Mouse (Mus musculus) MEL (cell line): Measurements from ENCODE around the gene Dock11. TPM values are rescaled to one million over a fixed set of nuclear protein-coding genes. Genes with fewer than 3 reads are reported as not detected.

Experiments used
- DNase-seq: peaks from one replicate; pipeline ENCODE4 v3.0.0; 2011; ENCODE audit warnings: low read depth, low spot score
- H3K27ac ChIP-seq: 2 replicates; pipeline ENCODE4 v1.5.1; 2012; ENCODE audit warnings: low read depth, mild to moderate bottlenecking, control low read depth, low read length, moderate library complexity; ENCODE audit not compliant: control insufficient read depth
- H3K27me3 ChIP-seq, 2 experiments: fragments of 150-350 bp in 1 of 2; sonication (generic) in 1 of 2; 2 replicates each; pipeline ENCODE4 v1.6.1; 2012; ENCODE audit warnings: low read length in 2 of 2, mild to moderate bottlenecking in 2 of 2, improper control_type of control experiment in 1 of 2, moderate library complexity in 1 of 2; ENCODE audit not compliant: insufficient read depth in 2 of 2, control insufficient read depth in 1 of 2
- H3K36me3 ChIP-seq, 2 experiments: 2 replicates each; pipeline ENCODE4 v1.6.1; 2012 to 2014; ENCODE audit warnings: low read length in 2 of 2, improper control_type of control experiment in 1 of 2, inconsistent platforms in 1 of 2, mild to moderate bottlenecking in 1 of 2; ENCODE audit not compliant: insufficient read depth in 2 of 2, control insufficient read depth in 1 of 2
- H3K4me1 ChIP-seq, 2 experiments: fragments of 150-350 bp in 1 of 2; sonication (generic) in 1 of 2; 2 replicates each; pipeline ENCODE4 v1.6.1; 2012; ENCODE audit warnings: low read length in 2 of 2, improper control_type of control experiment in 1 of 2, mild to moderate bottlenecking in 1 of 2; ENCODE audit not compliant: insufficient read depth in 2 of 2, control insufficient read depth in 1 of 2
- H3K4me3 ChIP-seq, 2 experiments: fragments of 150-350 bp in 1 of 2; sonication (generic) in 1 of 2; 2 replicates each; pipeline ENCODE4 v1.5.1; 2012; ENCODE audit warnings: low read depth in 2 of 2, low read length in 2 of 2, mild to moderate bottlenecking in 2 of 2, moderate library complexity in 2 of 2, control low read depth in 1 of 2, improper control_type of control experiment in 1 of 2; ENCODE audit not compliant: control insufficient read depth in 1 of 2, insufficient read depth in 1 of 2
- H3K79me2 ChIP-seq: 2 replicates; pipeline ENCODE4 v1.6.1; 2012; ENCODE audit warnings: mild to moderate bottlenecking, low read length, moderate library complexity; ENCODE audit not compliant: control insufficient read depth, poor library complexity, insufficient read depth
- H3K9ac ChIP-seq: 2 replicates; pipeline ENCODE4 v1.6.1; 2012; ENCODE audit warnings: low read depth, mild to moderate bottlenecking, control low read depth, low read length, moderate library complexity; ENCODE audit not compliant: control insufficient read depth, poor library complexity, severe bottlenecking
- H3K9me3 ChIP-seq: fragments of 150-350 bp; sonication (generic); replicated peaks from 2 replicates; pipeline ENCODE4 v1.6.1; 2012; ENCODE audit warnings: mild to moderate bottlenecking, low read length, improper control_type of control experiment, moderate library complexity; ENCODE audit not compliant: insufficient read depth
- CHD1 ChIP-seq: IDR thresholded peaks from 2 replicates; pipeline ENCODE4 v1.6.1; 2012; ENCODE audit warnings: low read depth, mild to moderate bottlenecking, inconsistent platforms, low read length, improper control_type of control experiment
- EP300 ChIP-seq, 2 experiments: IDR thresholded peaks; 2 replicates each; pipeline ENCODE4 v1.6.1; 2011; ENCODE audit warnings: improper control_type of control experiment in 2 of 2, low read length in 2 of 2, low read depth in 1 of 2, mild to moderate bottlenecking in 1 of 2
- GATA1 ChIP-seq: IDR thresholded peaks from 2 replicates; pipeline ENCODE4 v1.6.1; 2011; ENCODE audit warnings: low read depth, low read length, improper control_type of control experiment
- HCFC1 ChIP-seq: IDR thresholded peaks from 2 replicates; pipeline ENCODE4 v1.6.1; 2012; ENCODE audit warnings: low read depth, mild to moderate bottlenecking, inconsistent platforms, low read length, improper control_type of control experiment, moderate library complexity
- JUND ChIP-seq: IDR thresholded peaks from 2 replicates; pipeline ENCODE4 v1.6.1; 2011; ENCODE audit warnings: low read depth, mild to moderate bottlenecking, improper control_type of control experiment, low read length
- KAT2A ChIP-seq: conservative IDR thresholded peaks from 2 replicates; pipeline ENCODE4 v1.6.1; 2012; ENCODE audit warnings: low read depth, low read length, improper control_type of control experiment, inconsistent platforms
- MAZ ChIP-seq: IDR thresholded peaks from 2 replicates; pipeline ENCODE4 v1.6.1; 2012; ENCODE audit warnings: low read depth, mild to moderate bottlenecking, inconsistent platforms, low read length, improper control_type of control experiment
- MEF2A ChIP-seq: IDR thresholded peaks from 2 replicates; pipeline ENCODE4 v1.6.1; 2014; ENCODE audit warnings: low read depth, mild to moderate bottlenecking, inconsistent platforms, low read length, improper control_type of control experiment; ENCODE audit not compliant: poor library complexity, insufficient replicate concordance, severe bottlenecking; ENCODE audit errors: extremely low read depth
- MYB ChIP-seq: IDR thresholded peaks from 2 replicates; pipeline ENCODE4 v1.6.1; 2011; ENCODE audit warnings: mild to moderate bottlenecking, low read depth, low read length, improper control_type of control experiment
- MYC ChIP-seq: IDR thresholded peaks from 2 replicates; pipeline ENCODE4 v1.6.1; 2011; ENCODE audit warnings: low read depth, mild to moderate bottlenecking, low read length, improper control_type of control experiment, moderate library complexity
- POLR2A ChIP-seq, 2 experiments: IDR thresholded peaks; 2 replicates each; pipeline ENCODE4 v1.6.1; 2011 to 2012; ENCODE audit warnings: low read length in 2 of 2, mild to moderate bottlenecking in 2 of 2, control low read depth in 1 of 2, improper control_type of control experiment in 1 of 2, low read depth in 1 of 2, moderate library complexity in 1 of 2; ENCODE audit not compliant: control insufficient read depth in 1 of 2, insufficient read depth in 1 of 2, poor library complexity in 1 of 2
- POLR2AphosphoS5 ChIP-seq: IDR thresholded peaks from 2 replicates; pipeline ENCODE4 v1.6.1; 2012; ENCODE audit warnings: low read depth, borderline replicate concordance, mild to moderate bottlenecking, inconsistent platforms, low read length, moderate library complexity, mixed read lengths
- RAD21 ChIP-seq: IDR thresholded peaks from 2 replicates; pipeline ENCODE4 v1.6.1; 2011; ENCODE audit warnings: mild to moderate bottlenecking, low read depth, low read length, improper control_type of control experiment
- SIN3A ChIP-seq: IDR thresholded peaks from 2 replicates; pipeline ENCODE4 v1.6.1; 2012; ENCODE audit warnings: low read length, improper control_type of control experiment, inconsistent platforms
- SMC3 ChIP-seq: IDR thresholded peaks from 2 replicates; pipeline ENCODE4 v1.6.1; 2011; ENCODE audit warnings: low read depth, low read length, improper control_type of control experiment
- TCF12 ChIP-seq: IDR thresholded peaks from 2 replicates; pipeline ENCODE4 v1.6.1; 2014; ENCODE audit warnings: low read depth, mild to moderate bottlenecking, inconsistent platforms, low read length, improper control_type of control experiment, moderate library complexity
- USF2 ChIP-seq, 2 experiments: IDR thresholded peaks; 2 replicates each; pipeline ENCODE4 v1.6.1; 2011 to 2012; ENCODE audit warnings: improper control_type of control experiment in 2 of 2, low read length in 2 of 2, borderline replicate concordance in 1 of 2, inconsistent platforms in 1 of 2, low read depth in 1 of 2, mild to moderate bottlenecking in 1 of 2; ENCODE audit not compliant: insufficient read depth in 1 of 2
- ZKSCAN1 ChIP-seq: IDR thresholded peaks from 2 replicates; pipeline ENCODE4 v1.6.1; 2012; ENCODE audit warnings: low read depth, mild to moderate bottlenecking, inconsistent platforms, low read length, improper control_type of control experiment, moderate library complexity
- ZMIZ1 ChIP-seq: IDR thresholded peaks from 2 replicates; pipeline ENCODE4 v1.6.1; 2012; ENCODE audit warnings: low read depth, mild to moderate bottlenecking, inconsistent platforms, low read length, improper control_type of control experiment, moderate library complexity
- polyA plus RNA-seq, 2 experiments: library from polyadenylated mRNA; stranded (reverse) in 1 of 2; unstranded in 1 of 2; fragments of >175 nt in 1 of 2; fragments of >200 nt in 1 of 2; gene quantifications; 2 replicates each; pipeline versions ENCODE4 v1.2.1 to v1.2.4; 2012; ENCODE audit warnings: low replicate concordance in 2 of 2, low read depth in 1 of 2; ENCODE audit not compliant: insufficient read length in 2 of 2, insufficient read depth in 1 of 2, missing spikeins in 1 of 2
- total RNA-seq: library from RNA; depleted of rRNA; stranded (reverse); fragments of 300-350 nt; gene quantifications from 2 replicates; pipeline ENCODE4 v1.2.3, GENCODE M21; 2012

Gene Dock11
- total and polyA plus RNA-seq, 3 experiments = 8.8 to 9.1 TPM; not detected in 1

DNA sequence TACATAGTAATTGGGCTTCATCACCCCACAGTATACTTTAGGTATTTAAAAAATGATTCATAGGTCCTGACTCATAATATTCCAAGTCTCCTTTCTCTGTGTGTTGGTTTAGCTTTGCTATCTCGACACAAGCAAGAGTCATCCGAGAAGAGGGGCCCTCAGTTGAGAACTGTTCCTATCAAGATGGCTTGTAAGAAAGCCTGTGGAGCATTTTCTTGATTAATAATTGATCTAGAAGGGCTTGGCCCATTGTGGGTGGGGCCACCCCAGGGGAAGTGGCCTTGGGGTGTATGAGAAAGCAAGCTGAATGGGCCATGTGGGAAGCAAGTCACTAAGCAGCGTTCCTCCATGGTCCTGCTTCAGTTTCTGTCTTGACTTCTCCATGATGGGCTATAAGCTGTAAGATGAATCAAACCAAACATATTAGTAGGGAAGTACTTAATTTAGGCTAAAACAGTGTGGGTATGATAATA is 42.3 kb downstream of the Dock11 start:
- H3K4me1 ChIP-seq = no peaks in the 10 kb centered on the region
- peak overlapping the region; percentile 19 for H3K27ac ChIP-seq
- no peak overlapping the region for H3K9ac ChIP-seq
- peaks cover 0 to 4% of the 10 kb centered on the region in 2 experiments; a peak in 2 of 4 replicates for H3K36me3 ChIP-seq
- no peak for TF ChIP-seq RAD21
- no peak for TF ChIP-seq SIN3A
- no peak for TF ChIP-seq JUND
- no peak for TF ChIP-seq POLR2A (IDR thresholded peaks at IDR 0.05; ENCODE audit: control insufficient read depth in 1 of 2, insufficient read depth in 1 of 2, low read depth in 1 of 2, low read length in 2 of 2, poor library complexity in 1 of 2)
- TF ChIP-seq TCF12 = no peak
- TF ChIP-seq USF2 (IDR thresholded peaks at IDR 0.05; ENCODE audit: borderline replicate concordance in 1 of 2, insufficient read depth in 1 of 2, low read depth in 1 of 2, low read length in 2 of 2) = no peak
- TF ChIP-seq SMC3 = no peak
- TF ChIP-seq EP300 (IDR thresholded peaks at IDR 0.05; ENCODE audit: low read depth in 1 of 2, low read length in 2 of 2) = no peak
- no peak for TF ChIP-seq MYB
- no peak for TF ChIP-seq ZKSCAN1
- no peak for TF ChIP-seq CHD1
- no peak for TF ChIP-seq MAZ
- TF ChIP-seq KAT2A = no peak
- TF ChIP-seq ZMIZ1 = no peak
- no peak for TF ChIP-seq POLR2AphosphoS5
- no peak for TF ChIP-seq MEF2A
- no peaks in the 10 kb centered on the region for H3K79me2 ChIP-seq
- DNase-seq = peak; percentile 21
- no peaks in the 10 kb centered on the region for H3K9me3 ChIP-seq
- no peaks in the 10 kb centered on the region for H3K27me3 ChIP-seq
- H3K4me3 ChIP-seq = no peak overlapping the region

DNA sequence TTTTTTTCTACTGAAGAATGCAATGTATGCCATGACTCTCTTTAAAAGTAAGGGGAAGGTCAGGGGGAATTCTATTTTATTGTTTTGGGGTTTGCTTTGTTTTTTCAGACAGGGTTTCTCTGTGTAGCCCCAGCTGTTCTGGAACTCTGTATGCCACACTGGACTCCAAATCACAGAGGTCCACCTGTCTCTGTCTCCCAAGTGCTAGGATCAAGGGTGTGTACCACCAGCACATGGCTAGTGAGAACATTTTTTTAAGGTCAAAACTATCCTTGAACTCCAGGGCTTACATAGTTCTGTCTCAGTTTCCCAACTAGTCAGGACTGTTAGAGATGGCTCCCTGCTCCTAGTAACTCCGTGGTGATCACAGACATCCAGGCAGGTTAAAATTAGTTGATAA is 43.3 kb downstream of the Dock11 start:
- H3K27me3 ChIP-seq = no peaks in the 10 kb centered on the region
- H3K4me3 ChIP-seq = no peak overlapping the region
- H3K9me3 ChIP-seq = no peaks in the 10 kb centered on the region
- H3K36me3 ChIP-seq = peaks cover 0 to 4% of the 10 kb centered on the region in 2 experiments; a peak in 2 of 4 replicates
- no peaks in the 10 kb centered on the region for H3K79me2 ChIP-seq
- H3K27ac ChIP-seq = no peak overlapping the region
- H3K9ac ChIP-seq = no peak overlapping the region
- TF ChIP-seq TCF12 (no peak), GATA1 (no peak), MYC (no peak), HCFC1 (no peak)
- DNase-seq = no peak
- no peaks in the 10 kb centered on the region for H3K4me1 ChIP-seq
